Mouse (Mus musculus) spleen, adult 2 months (tissue): ENCODE measurements around the gene Pcmtd2. TPM values are rescaled to one million over a fixed set of nuclear protein-coding genes. Genes with fewer than 3 reads are reported as not detected.

Experiments
- DNase-seq, 2 experiments: peaks; one replicate each; pipeline versions ENCODE4 v3.0.0 to v3.0.0-alpha.2; 2012 to 2021; ENCODE audit warnings: low spot score in 2 of 2, low read depth in 1 of 2
- H3K27ac ChIP-seq: fragments of 200-500 bp; 2 replicates; pipeline ENCODE4 v1.5.1; 2012; ENCODE audit warnings: low read length, inconsistent platforms; ENCODE audit not compliant: insufficient read depth
- H3K27me3 ChIP-seq: fragments of 200-500 bp; 2 replicates; pipeline ENCODE4 v1.6.1; 2012; ENCODE audit warnings: mild to moderate bottlenecking, moderate library complexity, low read length, inconsistent platforms; ENCODE audit not compliant: control insufficient read depth, insufficient read depth
- H3K36me3 ChIP-seq: fragments of 200-500 bp; 2 replicates; pipeline ENCODE4 v1.6.1; 2012; ENCODE audit warnings: mild to moderate bottlenecking, low read length, inconsistent platforms; ENCODE audit not compliant: control insufficient read depth, insufficient read depth
- H3K4me1 ChIP-seq: fragments of 200-500 bp; 2 replicates; pipeline ENCODE4 v1.6.1; 2011; ENCODE audit warnings: inconsistent platforms; ENCODE audit not compliant: control insufficient read depth, insufficient read depth, insufficient read length
- H3K4me3 ChIP-seq: fragments of 200-500 bp; 2 replicates; pipeline ENCODE4 v1.5.1; 2011; ENCODE audit warnings: mild to moderate bottlenecking, inconsistent platforms; ENCODE audit not compliant: insufficient read depth, insufficient read length; ENCODE audit errors: extremely low read depth
- CTCF ChIP-seq: fragments of 200-500 bp; IDR thresholded peaks from 2 replicates; pipeline ENCODE4 v1.5.1; 2011; ENCODE audit warnings: mild to moderate bottlenecking, inconsistent platforms; ENCODE audit not compliant: insufficient read depth, insufficient read length, insufficient replicate concordance; ENCODE audit errors: extremely low read depth
- POLR2A ChIP-seq: fragments of 200-500 bp; IDR thresholded peaks from 2 replicates; pipeline ENCODE4 v1.6.1; 2011; ENCODE audit warnings: low read depth, low read length, inconsistent platforms
- WGBS: fragments of 180-500 bp; shearing (Covaris S2); methylation state at CpG from one replicate; pipeline ENCODE4 v1.1.7; 2018; 5-methylcytosine and 5-hydroxymethylcytosine counted together
- polyA plus RNA-seq: library from polyadenylated mRNA; depleted of rRNA; stranded (reverse); fragments of >200 nt; gene quantifications from 2 replicates; pipeline ENCODE4 v1.2.3, GENCODE M21; 2012

Pcmtd2 gene
- polyA plus RNA-seq, 1 experiment = 21.9 TPM

DNA sequence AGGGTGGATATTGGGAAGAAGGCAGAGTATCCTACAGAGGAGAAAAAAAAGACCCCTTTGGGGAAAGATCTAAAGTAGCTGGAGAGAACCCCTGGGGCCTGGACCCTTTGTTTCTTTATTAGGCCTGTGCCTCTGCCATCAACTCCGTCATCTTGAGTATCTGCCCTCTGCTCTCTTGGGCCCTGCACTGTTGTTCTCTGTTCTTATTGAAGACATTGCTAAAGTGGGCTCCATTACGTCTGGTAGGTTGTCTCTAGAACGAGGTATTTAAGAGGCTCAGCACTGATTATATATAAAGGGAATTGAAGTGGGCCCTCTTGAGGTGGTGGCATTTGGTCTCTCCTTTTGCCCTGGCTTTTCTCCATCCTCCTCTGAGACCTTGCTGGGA is 633 bp downstream of the Pcmtd2 start:
- Histone ChIP-seq H3K36me3 (peaks cover 6% of the 10 kb centered on the region), H3K27ac (no peak overlapping the region), H3K27me3 (no peaks in the 10 kb centered on the region), H3K4me1 (peaks cover 5% of the 10 kb centered on the region; the same call in 1 of the 2 replicates), H3K4me3 (peak overlapping the region; percentile 98)
- no peak for DNase-seq
- TF ChIP-seq POLR2A = no peak
- TF ChIP-seq CTCF = no peak
- WGBS = 9% methylated on average over 3 of the region's 3 CpGs

DNA sequence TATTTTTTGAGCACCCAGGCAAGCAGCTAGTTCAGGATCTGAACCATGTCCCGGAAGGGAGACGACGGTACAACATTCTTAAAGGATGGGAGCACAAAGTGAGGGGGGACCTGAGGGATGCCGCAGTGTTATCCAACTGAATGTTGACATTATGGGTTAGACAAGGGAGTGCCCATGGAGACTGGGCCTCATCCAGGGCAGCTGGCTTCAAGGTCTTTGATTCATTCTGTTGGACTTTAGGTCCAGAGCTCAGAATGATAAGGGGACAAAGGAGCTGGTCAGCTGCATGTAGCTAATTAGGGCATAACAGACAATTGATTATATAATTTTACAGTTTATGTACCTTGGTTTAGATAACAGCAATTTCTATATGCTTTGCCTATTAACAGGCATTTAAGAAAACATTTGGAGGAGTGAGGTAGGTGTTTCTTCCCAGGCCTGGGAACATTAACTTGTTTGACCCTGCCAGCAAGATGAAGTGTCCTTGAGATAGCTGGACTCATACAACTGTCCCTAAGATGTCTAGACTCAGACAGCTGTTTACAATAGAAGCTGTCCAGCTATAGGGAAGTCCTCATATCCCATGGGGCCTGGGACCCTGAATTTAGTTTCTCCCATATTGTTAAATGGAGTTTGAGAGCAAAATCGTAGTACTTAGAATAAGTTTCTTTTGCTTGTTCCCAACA is 8.2 kb downstream of the Pcmtd2 start:
- Histone ChIP-seq H3K4me1 (no peaks in the 10 kb centered on the region), H3K4me3 (no peak overlapping the region), H3K36me3 (peaks cover 25% of the 10 kb centered on the region), H3K27me3 (no peaks in the 10 kb centered on the region), H3K27ac (no peak overlapping the region)
- DNase-seq = no peak
- TF ChIP-seq CTCF = no peak
- no peak for TF ChIP-seq POLR2A
- WGBS = 95% methylated on average over 5 of the region's 5 CpGs

DNA sequence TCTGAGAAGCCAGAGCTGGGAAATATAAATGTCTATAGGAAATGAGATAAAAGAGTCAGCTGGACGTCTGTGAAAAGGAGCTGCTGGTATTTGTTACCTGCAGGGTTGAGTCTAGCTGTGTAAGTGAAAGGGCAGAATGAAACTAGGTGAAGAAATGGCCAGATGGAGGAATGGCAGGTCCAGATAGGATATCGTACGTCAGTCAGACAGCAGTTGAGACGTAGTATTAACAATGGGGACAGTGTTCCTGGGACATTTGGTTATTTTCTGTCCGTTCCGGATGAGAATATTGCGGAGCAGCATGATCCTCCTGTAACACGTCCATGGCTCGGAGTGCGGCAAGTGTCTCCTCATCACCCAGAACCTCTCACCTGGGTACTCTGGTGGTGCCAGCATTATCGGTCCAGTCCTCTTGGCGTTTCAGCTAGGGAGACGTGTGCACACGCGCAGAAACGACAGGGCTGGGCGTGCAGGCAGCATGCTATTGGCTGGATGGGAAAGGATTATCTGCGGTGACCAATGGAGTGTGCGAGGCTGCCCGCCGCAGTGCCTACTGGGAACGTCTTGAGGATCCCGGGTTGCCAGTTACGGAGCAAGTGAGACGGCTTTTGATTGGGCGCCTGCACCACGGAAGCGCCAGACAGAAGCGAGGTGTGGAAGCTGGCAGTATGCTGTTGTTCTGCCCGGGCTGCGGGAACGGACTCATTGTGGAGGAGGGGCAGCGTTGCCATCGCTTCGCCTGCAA is 26.3 kb downstream of the Pcmtd2 start, which contains the start of gene Polr3k:
Polr3k (plus strand) TSS at position 547 of the 745 bp plus-strand sequence.
- Histone ChIP-seq H3K4me3 (peak within 1 kb of the TSS; percentile 81), H3K27me3 (no peaks in the 10 kb centered on the region), H3K27ac (peak within 1 kb of the TSS; percentile 37), H3K4me1 (peaks cover 2% of the 10 kb centered on the region; the same call in 1 of the 2 replicates), H3K36me3 (peaks cover 3% of the 10 kb centered on the region; the same call in 1 of the 2 replicates)
- peak; percentile 84 to 90 for DNase-seq
- no peak for TF ChIP-seq CTCF
- TF ChIP-seq POLR2A = peak; percentile 64
- under 1% methylated on average over 35 of the region's 35 CpGs for WGBS

DNA sequence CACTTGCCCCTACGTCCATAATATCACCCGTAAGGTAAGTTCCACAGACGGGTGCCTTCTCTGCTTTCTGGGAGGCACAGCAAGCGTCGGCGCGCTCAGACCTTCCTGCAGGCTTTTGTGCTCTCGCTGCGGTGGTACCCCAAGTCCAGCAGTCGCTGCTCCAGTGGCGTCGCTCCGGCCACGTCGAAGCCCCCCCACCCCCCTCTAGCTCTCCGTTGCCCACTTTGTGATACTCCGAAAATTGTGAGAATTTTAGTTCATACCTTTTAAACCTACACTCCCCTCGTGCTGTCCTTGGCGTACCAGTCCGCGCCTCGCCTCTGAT is 26.8 kb downstream of the Pcmtd2 start:
- DNase-seq = no peak
- WGBS = under 1% methylated on average over 22 of the region's 22 CpGs
- peak overlapping the region; percentile 37 for H3K27ac ChIP-seq
- peaks cover 6% of the 10 kb centered on the region for H3K36me3 ChIP-seq
- peaks cover 2% of the 10 kb centered on the region; the same call in 1 of the 2 replicates for H3K4me1 ChIP-seq
- TF ChIP-seq POLR2A (no peak), CTCF (no peak)
- peak overlapping the region; percentile 81 for H3K4me3 ChIP-seq
- H3K27me3 ChIP-seq = no peaks in the 10 kb centered on the region

DNA sequence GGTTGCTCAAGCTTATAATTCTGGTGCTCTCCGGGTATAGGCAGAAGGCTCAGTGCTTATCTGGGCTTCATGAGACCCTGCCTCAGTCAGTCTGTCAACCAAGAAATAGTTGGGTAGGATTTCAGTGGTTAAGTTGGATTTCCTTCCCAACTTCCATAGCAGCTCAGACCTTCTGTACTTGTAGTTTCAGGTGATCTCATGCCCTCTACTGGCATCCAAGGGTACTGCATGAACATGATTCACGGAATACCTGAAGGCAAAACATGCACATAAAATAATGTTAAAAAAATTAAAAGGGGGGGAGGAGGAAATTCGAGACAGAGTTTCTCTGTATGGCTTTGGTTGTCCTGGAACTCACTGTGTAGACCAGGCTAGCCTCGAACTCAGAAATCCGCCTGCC is 29.3 kb downstream of the Pcmtd2 start:
- TF ChIP-seq CTCF (peak; percentile 35; the same call in 1 of the 2 replicates), POLR2A (no peak)
- WGBS = 48% methylated on average over 5 of the region's 5 CpGs
- Histone ChIP-seq H3K27me3 (no peaks in the 10 kb centered on the region), H3K4me3 (no peak overlapping the region), H3K36me3 (peaks cover 6% of the 10 kb centered on the region), H3K27ac (no peak overlapping the region), H3K4me1 (peaks cover 2% of the 10 kb centered on the region; the same call in 1 of the 2 replicates)
- peak; percentile 25 to 59 for DNase-seq

DNA sequence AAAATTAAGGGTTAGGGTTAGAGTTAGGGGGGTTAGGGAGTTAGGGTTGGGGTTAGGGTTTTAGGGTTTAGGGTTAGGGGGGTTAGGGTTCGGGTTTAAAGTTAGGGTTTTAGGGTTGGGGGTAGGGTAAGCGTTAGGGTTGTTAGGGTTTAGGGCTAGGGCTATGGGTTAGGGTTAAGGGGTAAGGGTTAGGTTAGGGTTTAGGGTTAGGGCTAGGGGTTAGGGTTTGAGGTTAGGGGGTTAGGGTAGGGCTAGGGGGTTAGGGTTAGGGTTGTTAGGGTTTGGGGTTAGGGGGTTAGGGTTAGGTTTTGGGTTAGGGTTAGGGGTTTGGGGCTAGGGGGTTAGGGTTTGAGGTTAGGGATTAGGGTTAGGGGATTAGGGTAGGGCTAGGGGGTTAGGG is 33.4 kb downstream of the Pcmtd2 start:
- no peak for TF ChIP-seq POLR2A
- TF ChIP-seq CTCF = no peak
- no peak for DNase-seq
- Histone ChIP-seq H3K36me3 (peaks cover 6% of the 10 kb centered on the region), H3K4me1 (no peaks in the 10 kb centered on the region), H3K27ac (no peak overlapping the region), H3K4me3 (no peak overlapping the region), H3K27me3 (no peaks in the 10 kb centered on the region)
- WGBS = 95% methylated on average over 2 of the region's 2 CpGs
